Mouse (Mus musculus) CH12.LX (cell line): ENCODE measurements at regions not wholly inside any gene's neighbourhood (a gene's known extent, or its start where the extent isn't known, plus 50 kb on each side); places are given as distances from the start of the nearest gene placed in this dataset.

ENCODE experiments used
- DNase-seq: peaks from one replicate; pipeline ENCODE4 v3.0.0-alpha.2; 2013; ENCODE audit errors: extremely low read depth
- H3K27ac ChIP-seq: 2 replicates; pipeline ENCODE4 v1.5.1; 2012; ENCODE audit warnings: low read depth, mild to moderate bottlenecking, control low read depth, moderate library complexity; ENCODE audit not compliant: insufficient read depth
- H3K27me3 ChIP-seq: replicated peaks from 2 replicates; pipeline ENCODE3; 2012; ENCODE audit warnings: inconsistent platforms
- H3K36me3 ChIP-seq, 2 experiments: replicated peaks in 1 of 2; 2 replicates each; pipeline versions ENCODE3 to v1.6.1; 2012; ENCODE audit warnings: inconsistent platforms in 1 of 2, low read length in 1 of 2, mild to moderate bottlenecking in 1 of 2, mixed read lengths in 1 of 2, moderate library complexity in 1 of 2; ENCODE audit not compliant: control insufficient read depth in 1 of 2, insufficient read depth in 1 of 2
- H3K4me1 ChIP-seq, 2 experiments: 2 replicates each; pipeline ENCODE4 v1.6.1; 2012; ENCODE audit warnings: inconsistent platforms in 1 of 2, moderate library complexity in 1 of 2; ENCODE audit not compliant: insufficient read depth in 2 of 2, control insufficient read depth in 1 of 2
- H3K4me2 ChIP-seq: 2 replicates; pipeline ENCODE4 v1.6.1; 2012; ENCODE audit warnings: low read depth, mild to moderate bottlenecking, control low read depth; ENCODE audit not compliant: poor library complexity, insufficient read depth, severe bottlenecking
- H3K4me3 ChIP-seq, 3 experiments: fragments of 150-350 bp in 1 of 3; sonication (generic) in 1 of 3; replicated peaks in 1 of 3; 2 replicates each; pipeline versions ENCODE3 to v1.5.1; 2011 to 2012; ENCODE audit warnings: low read depth in 2 of 3, low read length in 2 of 3, mild to moderate bottlenecking in 2 of 3, moderate library complexity in 2 of 3, control low read depth in 1 of 3, improper control_type of control experiment in 1 of 3, inconsistent platforms in 1 of 3, mixed read lengths in 1 of 3; ENCODE audit not compliant: poor library complexity in 1 of 3
- H3K79me2 ChIP-seq: replicated peaks from 2 replicates; pipeline ENCODE4 v1.6.1; 2012; ENCODE audit warnings: mild to moderate bottlenecking, moderate library complexity; ENCODE audit not compliant: control insufficient read depth, poor library complexity, insufficient read depth, severe bottlenecking; ENCODE audit errors: extremely low read depth
- H3K9ac ChIP-seq: 2 replicates; pipeline ENCODE4 v1.6.1; 2012; ENCODE audit warnings: low read depth, mild to moderate bottlenecking, control low read depth, moderate library complexity; ENCODE audit not compliant: insufficient read depth
- H3K9me3 ChIP-seq: replicated peaks from 2 replicates; pipeline ENCODE3; 2012; ENCODE audit warnings: low read length, inconsistent platforms, mixed read lengths
- CHD1 ChIP-seq: IDR thresholded peaks from 2 replicates; pipeline ENCODE4 v1.6.1; 2012; ENCODE audit warnings: low read depth, low read length, improper control_type of control experiment, inconsistent platforms
- CHD2 ChIP-seq: IDR thresholded peaks from 2 replicates; pipeline ENCODE4 v1.6.1; 2011; ENCODE audit warnings: low read length, improper control_type of control experiment
- CTCF ChIP-seq, 2 experiments: IDR thresholded peaks in 1 of 2; conservative IDR thresholded peaks in 1 of 2; 2 replicates each; pipeline ENCODE4 v1.5.1; 2011 to 2012; ENCODE audit warnings: low read depth in 2 of 2, low read length in 2 of 2, improper control_type of control experiment in 1 of 2, inconsistent platforms in 1 of 2, mild to moderate bottlenecking in 1 of 2, moderate library complexity in 1 of 2
- ELF1 ChIP-seq: IDR thresholded peaks from 2 replicates; pipeline ENCODE4 v1.6.1; 2014; ENCODE audit warnings: low read depth, mild to moderate bottlenecking, inconsistent platforms, low read length, improper control_type of control experiment
- ETS1 ChIP-seq: conservative IDR thresholded peaks from 2 replicates; pipeline ENCODE4 v1.6.1; 2012; ENCODE audit warnings: low read depth, mild to moderate bottlenecking, inconsistent platforms, low read length, improper control_type of control experiment, moderate library complexity
- JUN ChIP-seq: IDR thresholded peaks from 2 replicates; pipeline ENCODE4 v1.6.1; 2011; ENCODE audit warnings: low read depth, mild to moderate bottlenecking, low read length, improper control_type of control experiment, moderate library complexity; ENCODE audit not compliant: insufficient read depth
- JUND ChIP-seq: conservative IDR thresholded peaks from 2 replicates; pipeline ENCODE4 v1.6.1; 2011; ENCODE audit warnings: low read depth, low read length, improper control_type of control experiment
- KAT2A ChIP-seq: IDR thresholded peaks from 2 replicates; pipeline ENCODE4 v1.6.1; 2012; ENCODE audit warnings: low read length, improper control_type of control experiment, inconsistent platforms; ENCODE audit not compliant: insufficient replicate concordance
- MAFK ChIP-seq: IDR thresholded peaks from 2 replicates; pipeline ENCODE4 v1.6.1; 2011; ENCODE audit warnings: low read length, improper control_type of control experiment; ENCODE audit not compliant: insufficient replicate concordance
- MAX ChIP-seq: IDR thresholded peaks from 2 replicates; pipeline ENCODE4 v1.6.1; 2011; ENCODE audit warnings: low read length, improper control_type of control experiment
- MAZ ChIP-seq: IDR thresholded peaks from 2 replicates; pipeline ENCODE4 v1.6.1; 2012; ENCODE audit warnings: low read depth, mild to moderate bottlenecking, inconsistent platforms, low read length, improper control_type of control experiment, moderate library complexity
- MEF2A ChIP-seq: IDR thresholded peaks from 2 replicates; pipeline ENCODE4 v1.6.1; 2014; ENCODE audit warnings: low read depth, mild to moderate bottlenecking, inconsistent platforms, low read length, improper control_type of control experiment, borderline replicate concordance
- MXI1 ChIP-seq: IDR thresholded peaks from 2 replicates; pipeline ENCODE4 v1.6.1; 2011; ENCODE audit warnings: mild to moderate bottlenecking, low read depth, low read length, improper control_type of control experiment
- NRF1 ChIP-seq: IDR thresholded peaks from 2 replicates; pipeline ENCODE4 v1.6.1; 2014; ENCODE audit warnings: low read depth, mild to moderate bottlenecking, inconsistent platforms, low read length, improper control_type of control experiment, moderate library complexity
- PAX5 ChIP-seq: IDR thresholded peaks from 2 replicates; pipeline ENCODE4 v1.6.1; 2012; ENCODE audit warnings: low read length, inconsistent platforms, mixed read lengths
- POLR2AphosphoS2 ChIP-seq: IDR thresholded peaks from 2 replicates; pipeline ENCODE4 v1.6.1; 2011; ENCODE audit warnings: low read depth, low read length, improper control_type of control experiment
- RAD21 ChIP-seq: IDR thresholded peaks from 2 replicates; pipeline ENCODE4 v1.6.1; 2011; ENCODE audit warnings: low read depth, mild to moderate bottlenecking, low read length, improper control_type of control experiment, moderate library complexity
- SIN3A ChIP-seq: IDR thresholded peaks from 2 replicates; pipeline ENCODE4 v1.6.1; 2012; ENCODE audit warnings: low read length, improper control_type of control experiment, inconsistent platforms
- SMC3 ChIP-seq: IDR thresholded peaks from 2 replicates; pipeline ENCODE4 v1.6.1; 2011; ENCODE audit warnings: low read depth, low read length, improper control_type of control experiment
- TBP ChIP-seq: conservative IDR thresholded peaks from 2 replicates; pipeline ENCODE4 v1.6.1; 2011; ENCODE audit warnings: low read depth, low read length, improper control_type of control experiment
- TCF12 ChIP-seq: IDR thresholded peaks from 2 replicates; pipeline ENCODE4 v1.6.1; 2014; ENCODE audit warnings: low read depth, mild to moderate bottlenecking, inconsistent platforms, low read length, improper control_type of control experiment
- UBTF ChIP-seq: IDR thresholded peaks from 2 replicates; pipeline ENCODE4 v1.6.1; 2012; ENCODE audit warnings: low read depth, mild to moderate bottlenecking, inconsistent platforms, low read length, improper control_type of control experiment, moderate library complexity
- USF1 ChIP-seq: IDR thresholded peaks from 2 replicates; pipeline ENCODE4 v1.6.1; 2014; ENCODE audit warnings: low read depth, mild to moderate bottlenecking, inconsistent platforms, low read length, improper control_type of control experiment
- dilution Hi-C: fragments of 300-500 bp; cut with MboI; formaldehyde crosslinking; loops from 2 replicates; pipeline ENCODE4 v1.14.3; 2020; ENCODE audit warnings: low sequenced_read_pairs; ENCODE audit not compliant: extremely low pct_unique_long_range_greater_than_20kb, extremely low pct_ligation_motif_present
- in situ Hi-C: fragments of 300-500 bp; cut with MboI; formaldehyde crosslinking; loops from 3 replicates; pipeline ENCODE4 v1.14.3; 2019; ENCODE audit warnings: low sequenced_read_pairs, low pct_ligation_motif_present, low pct_unique_long_range_greater_than_20kb, mixed read lengths

DNA sequence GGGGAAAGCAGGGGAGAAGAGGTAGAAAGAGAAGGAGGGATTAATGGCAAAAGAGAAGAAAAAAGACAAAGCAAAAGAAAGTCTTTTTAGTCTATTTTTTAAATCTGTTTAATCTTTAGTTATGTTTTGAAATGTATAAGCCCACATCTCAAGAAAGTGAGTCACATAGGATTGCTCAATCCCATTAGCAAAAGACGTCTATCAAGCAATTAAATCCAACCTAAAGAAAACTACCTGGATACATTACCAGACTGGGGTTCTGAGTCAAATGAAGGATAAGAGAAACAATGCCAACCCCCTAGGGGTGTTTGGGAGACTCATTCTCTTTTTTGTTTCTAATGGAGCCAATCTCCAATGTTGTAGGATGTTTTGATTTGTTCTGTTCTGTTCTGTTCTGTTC lies 231.4 kb downstream of the Tgfb2 start:
- Histone ChIP-seq H3K4me3 (no peak overlapping the region), H3K79me2 (no peaks in the 10 kb centered on the region), H3K9me3 (peaks cover 64% of the 10 kb centered on the region), H3K27me3 (no peaks in the 10 kb centered on the region), H3K27ac (no peak overlapping the region), H3K4me2 (no peak overlapping the region), H3K4me1 (no peaks in the 10 kb centered on the region), H3K36me3 (no peaks in the 10 kb centered on the region), H3K9ac (no peak overlapping the region)
- DNase-seq = no peak
- no peak for TF ChIP-seq CTCF (conservative IDR thresholded peaks at IDR 0.05 in 1 of 2, IDR thresholded peaks at IDR 0.05 in 1 of 2; ENCODE audit: low read depth in 2 of 2, low read length in 2 of 2)
- TF ChIP-seq TBP = no peak
- TF ChIP-seq JUN = no peak
- no peak for TF ChIP-seq NRF1
- TF ChIP-seq MAFK = no peak
- no peak for TF ChIP-seq KAT2A
- TF ChIP-seq SIN3A = no peak
- no peak for TF ChIP-seq CHD1
- no peak for TF ChIP-seq TCF12
- TF ChIP-seq USF1 = no peak
- TF ChIP-seq MAZ = no peak
- no peak for TF ChIP-seq UBTF
- no peak for TF ChIP-seq RAD21
- TF ChIP-seq MXI1 = no peak
- no peak for TF ChIP-seq ETS1
- TF ChIP-seq JUND = no peak
- TF ChIP-seq MAX = no peak
- TF ChIP-seq ELF1 = no peak
- dilution Hi-C loops (no loop called here), in situ Hi-C loops (no loop called here)

DNA sequence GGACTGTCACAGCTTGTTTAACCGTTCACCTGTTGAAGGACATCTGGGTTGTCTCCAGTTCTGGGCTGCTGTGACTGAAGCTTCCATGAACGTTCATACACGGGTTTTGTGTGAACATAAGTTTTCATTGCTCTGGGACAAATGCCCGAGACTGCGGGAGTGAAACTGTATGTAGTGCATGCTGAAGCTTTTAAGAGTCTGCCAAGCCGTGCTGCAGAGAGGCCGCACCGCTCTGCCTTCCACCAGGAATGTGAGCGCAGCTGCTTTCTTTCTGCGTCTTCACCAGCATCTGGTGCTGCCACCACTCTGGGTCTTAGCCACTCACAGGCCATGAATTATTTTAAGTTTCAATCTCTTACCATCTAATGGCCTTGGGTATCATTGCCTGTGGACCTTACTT lies 232.8 kb downstream of the Tgfb2 start:
- no peak overlapping the region for H3K27ac ChIP-seq
- no peak overlapping the region for H3K9ac ChIP-seq
- no peaks in the 10 kb centered on the region for H3K79me2 ChIP-seq
- H3K4me3 ChIP-seq = no peak overlapping the region
- no peak overlapping the region for H3K4me2 ChIP-seq
- no peaks in the 10 kb centered on the region for H3K27me3 ChIP-seq
- dilution Hi-C loops (no loop called here), in situ Hi-C loops (no loop called here)
- H3K36me3 ChIP-seq = no peaks in the 10 kb centered on the region
- no peaks in the 10 kb centered on the region for H3K4me1 ChIP-seq
- H3K9me3 ChIP-seq = peaks cover 65% of the 10 kb centered on the region
- TF ChIP-seq USF1 = no peak
- no peak for TF ChIP-seq PAX5
- TF ChIP-seq NRF1 = no peak
- no peak for TF ChIP-seq CHD2
- no peak for TF ChIP-seq UBTF
- no peak for TF ChIP-seq MEF2A
- TF ChIP-seq JUND = no peak
- TF ChIP-seq TCF12 = no peak
- no peak for TF ChIP-seq SMC3
- no peak for TF ChIP-seq SIN3A
- no peak for TF ChIP-seq POLR2AphosphoS2
- TF ChIP-seq, all 38 proteins: peak for 0
- no peak for DNase-seq
